Mouse (Mus musculus) forebrain, postnatal 0 days (tissue): ENCODE measurements around the gene C5ar2. TPM values are rescaled to one million over a fixed set of nuclear protein-coding genes. Genes with fewer than 3 reads are reported as not detected.

Experiments used
- ATAC-seq: fragments of 200-750 bp; cut with Nextera tagmentation; 2 replicates; pipeline ENCODE4 v1.8.0; 2017; ENCODE audit warnings: mild to moderate bottlenecking, moderate library complexity
- DNase-seq: peaks from one replicate; pipeline ENCODE4 v3.0.0-alpha.2; 2015
- H3K27ac ChIP-seq: fragments of 300-500 bp; sonication (generic); 2 replicates; pipeline ENCODE4 v1.5.1; 2014; ENCODE audit warnings: low read depth, mild to moderate bottlenecking, antibody characterized with exemption, low read length, moderate library complexity, mixed read lengths
- H3K27me3 ChIP-seq: fragments of 300-500 bp; sonication (generic); 2 replicates; pipeline ENCODE4 v1.6.1; 2014; ENCODE audit warnings: mild to moderate bottlenecking, low read length, mixed read lengths; ENCODE audit not compliant: insufficient read depth
- H3K36me3 ChIP-seq: fragments of 300-500 bp; sonication (generic); 2 replicates; pipeline ENCODE4 v1.6.1; 2014; ENCODE audit warnings: mild to moderate bottlenecking, moderate library complexity; ENCODE audit not compliant: insufficient read depth
- H3K4me1 ChIP-seq: fragments of 300-500 bp; sonication (generic); 2 replicates; pipeline ENCODE4 v1.6.1; 2014; ENCODE audit warnings: antibody characterized with exemption; ENCODE audit not compliant: insufficient read depth
- H3K4me2 ChIP-seq: fragments of 300-500 bp; sonication (generic); 2 replicates; pipeline ENCODE4 v1.6.1; 2014; ENCODE audit warnings: low read depth, mild to moderate bottlenecking, moderate library complexity
- H3K4me3 ChIP-seq: fragments of 300-500 bp; sonication (generic); 2 replicates; pipeline ENCODE4 v1.5.1; 2014; ENCODE audit warnings: low read depth, low read length, mixed read lengths
- H3K9ac ChIP-seq: fragments of 300-500 bp; sonication (generic); 2 replicates; pipeline ENCODE4 v1.6.1; 2014; ENCODE audit warnings: mild to moderate bottlenecking
- H3K9me3 ChIP-seq: fragments of 300-500 bp; sonication (generic); 2 replicates; pipeline ENCODE4 v1.6.1; 2016; ENCODE audit warnings: low read length
- CTCF ChIP-seq: sonication (generic); IDR thresholded peaks from 2 replicates; pipeline ENCODE4 v1.5.1; 2016; ENCODE audit warnings: antibody characterized with exemption, control low read depth, low read depth
- WGBS: fragments of 180-500 bp; shearing (Covaris S2); extraction: QIAGEN DNeasy Blood & Tissue Kit; methylation state at CpG from one replicate; pipeline ENCODE4 v1.1.7; 2014; 5-methylcytosine and 5-hydroxymethylcytosine counted together
- polyA plus RNA-seq: library from polyadenylated mRNA; unstranded; fragments of >200 nt; fragmentation: Nextera tagmentation; extraction: Ambion mirVana; gene quantifications from 2 replicates; pipeline ENCODE4 v1.2.1, GENCODE M21; 2015
- total RNA-seq: library from RNA; depleted of rRNA; stranded (reverse); fragments of >200 nt; gene quantifications from 2 replicates; pipeline ENCODE4 v1.2.3, GENCODE M21; 2014

The C5ar2 gene
- total and polyA plus RNA-seq, 2 experiments from 2014 or later, result 0.14 to 0.17 TPM

- Histone ChIP-seq H3K9ac (no peak overlapping the region), H3K9me3 (no peaks in the 10 kb centered on the region), H3K27ac (no peak overlapping the region), H3K4me3 (no peak overlapping the region), H3K36me3 (no peaks in the 10 kb centered on the region), H3K4me1 (no peaks in the 10 kb centered on the region), H3K4me2 (no peak overlapping the region), H3K27me3 (no peaks in the 10 kb centered on the region)
- 80% methylated on average over 7 of the region's 7 CpGs for WGBS
- no peak for TF ChIP-seq CTCF
- DNase-seq, result no peak
- no peak for ATAC-seq
Observed at GRCm38 (mm10) chr7:16240281-16240977, 3.5 kb downstream of the C5ar2 start.

GRCm38 (mm10) chr7:16239554-16239997 is 4.4 kb downstream of the C5ar2 start:
- H3K9me3 ChIP-seq, result no peaks in the 10 kb centered on the region
- WGBS, result 68% methylated on average over 9 of the region's 9 CpGs
- no peak overlapping the region for H3K9ac ChIP-seq
- H3K4me1 ChIP-seq, result no peaks in the 10 kb centered on the region
- no peak overlapping the region for H3K4me3 ChIP-seq
- H3K27me3 ChIP-seq, result no peaks in the 10 kb centered on the region
- DNase-seq (no peak), ATAC-seq (no peak)
- no peak overlapping the region for H3K4me2 ChIP-seq
- H3K36me3 ChIP-seq, result no peaks in the 10 kb centered on the region
- no peak overlapping the region for H3K27ac ChIP-seq
- TF ChIP-seq CTCF, result no peak

- 65% methylated on average over 5 of the region's 5 CpGs for WGBS
- H3K27me3 ChIP-seq, result no peaks in the 10 kb centered on the region
- H3K4me1 ChIP-seq, result no peaks in the 10 kb centered on the region
- no peak for TF ChIP-seq CTCF
- H3K4me2 ChIP-seq, result no peak overlapping the region
- H3K27ac ChIP-seq, result no peak overlapping the region
- no peak overlapping the region for H3K9ac ChIP-seq
- no peaks in the 10 kb centered on the region for H3K9me3 ChIP-seq
- no peaks in the 10 kb centered on the region for H3K36me3 ChIP-seq
- DNase-seq (no peak), ATAC-seq (no peak)
- H3K4me3 ChIP-seq, result no peak overlapping the region
Observed at GRCm38 (mm10) chr7:16229869-16230268, 14.1 kb downstream of the C5ar2 start.

- H3K36me3 ChIP-seq, result peaks cover 14% of the 10 kb centered on the region
- 1% methylated on average over 34 of the region's 34 CpGs for WGBS
- peak within 1 kb of the TSS; percentile 63 for H3K4me3 ChIP-seq
- DNase-seq, result peak; percentile 98
- peak; percentile 97 for ATAC-seq
- peaks cover 8% of the 10 kb centered on the region; the same call in 1 of the 2 replicates for H3K4me1 ChIP-seq
- H3K27ac ChIP-seq, result peak within 1 kb of the TSS; percentile 83
- H3K27me3 ChIP-seq, result no peaks in the 10 kb centered on the region
- H3K9ac ChIP-seq, result peak within 1 kb of the TSS; percentile 77
- peak; percentile 60 for TF ChIP-seq CTCF
- H3K9me3 ChIP-seq, result no peaks in the 10 kb centered on the region
- peak within 1 kb of the TSS; percentile 71 for H3K4me2 ChIP-seq
Observed at GRCm38 (mm10) chr7:16221582-16222272, 22.2 kb downstream of the C5ar2 start, which contains the start of gene Dhx34. Gene Dhx34, minus strand, starts transcription at chr7:16222037.

GRCm38 (mm10) chr7:16213986-16214385 is 30.0 kb downstream of the C5ar2 start:
- ATAC-seq, result no peak
- no peaks in the 10 kb centered on the region for H3K4me1 ChIP-seq
- no peaks in the 10 kb centered on the region for H3K9me3 ChIP-seq
- TF ChIP-seq CTCF, result no peak
- no peak overlapping the region for H3K4me2 ChIP-seq
- no peak for DNase-seq
- H3K9ac ChIP-seq, result no peak overlapping the region
- no peak overlapping the region for H3K27ac ChIP-seq
- H3K4me3 ChIP-seq, result no peak overlapping the region
- 93% methylated on average over 9 of the region's 9 CpGs for WGBS
- H3K27me3 ChIP-seq, result no peaks in the 10 kb centered on the region
- H3K36me3 ChIP-seq, result peaks cover 83% of the 10 kb centered on the region

- TF ChIP-seq CTCF, result no peak
- no peak overlapping the region for H3K27ac ChIP-seq
- no peaks in the 10 kb centered on the region for H3K27me3 ChIP-seq
- no peak for ATAC-seq
- 88% methylated on average over 6 of the region's 6 CpGs for WGBS
- no peaks in the 10 kb centered on the region for H3K4me1 ChIP-seq
- DNase-seq, result no peak
- no peaks in the 10 kb centered on the region for H3K9me3 ChIP-seq
- no peak overlapping the region for H3K4me2 ChIP-seq
- H3K4me3 ChIP-seq, result no peak overlapping the region
- peaks cover 81% of the 10 kb centered on the region for H3K36me3 ChIP-seq
- H3K9ac ChIP-seq, result no peak overlapping the region
Observed at GRCm38 (mm10) chr7:16213196-16213595, 30.8 kb downstream of the C5ar2 start.

GRCm38 (mm10) chr7:16210862-16211365 is 33.0 kb downstream of the C5ar2 start:
- Histone ChIP-seq H3K4me1 (no peaks in the 10 kb centered on the region), H3K9me3 (no peaks in the 10 kb centered on the region), H3K4me3 (no peak overlapping the region), H3K9ac (no peak overlapping the region), H3K27ac (no peak overlapping the region), H3K36me3 (peaks cover 68% of the 10 kb centered on the region), H3K27me3 (no peaks in the 10 kb centered on the region), H3K4me2 (no peak overlapping the region)
- no peak for DNase-seq
- peak; percentile 38; the same call in 1 of the 2 replicates for ATAC-seq
- TF ChIP-seq CTCF, result 0 out of 2 replicates have a peak, but pooled peaks have one; percentile 4
- 78% methylated on average over 12 of the region's 12 CpGs for WGBS
